Mouse (Mus musculus) neural tube, embryonic 14.5 days (tissue): ENCODE data around the gene Syce2. TPM values are rescaled to one million over a fixed set of nuclear protein-coding genes. Genes with fewer than 3 reads are reported as not detected.
A peak's percentile ranks its signal among the peaks of the same experiment; 100 is the strongest.
"Not testable (repeated sequence)": the region's sequence is repeated elsewhere in the genome, so short reads cannot be mapped to it uniquely, and the experiment has no call there.

Experiments used
- ATAC-seq: fragments of 200-750 bp; cut with Nextera tagmentation; 2 replicates; pipeline ENCODE4 v1.8.0; 2017; ENCODE audit warnings: low read depth, mild to moderate bottlenecking, moderate TSS enrichment, moderate library complexity
- H3K27ac ChIP-seq: fragments of 300-500 bp; sonication (generic); 2 replicates; pipeline ENCODE4 v1.5.1; 2014; ENCODE audit warnings: low read depth, mild to moderate bottlenecking, control low read depth, low read length, moderate library complexity, mixed read lengths
- H3K27me3 ChIP-seq: fragments of 300-500 bp; sonication (generic); 2 replicates; pipeline ENCODE4 v1.6.1; 2014; ENCODE audit warnings: low read length; ENCODE audit not compliant: control insufficient read depth, insufficient read depth
- H3K36me3 ChIP-seq: fragments of 300-500 bp; sonication (generic); 2 replicates; pipeline ENCODE4 v1.6.1; 2014; ENCODE audit warnings: low read length, mixed read lengths; ENCODE audit not compliant: control insufficient read depth, insufficient read depth
- H3K4me1 ChIP-seq: fragments of 300-500 bp; sonication (generic); 2 replicates; pipeline ENCODE4 v1.6.1; 2014; ENCODE audit warnings: low read length; ENCODE audit not compliant: control insufficient read depth, insufficient read depth
- H3K4me2 ChIP-seq: fragments of 300-500 bp; sonication (generic); 2 replicates; pipeline ENCODE4 v1.6.1; 2014; ENCODE audit warnings: mild to moderate bottlenecking, low read depth, low read length, control low read depth
- H3K4me3 ChIP-seq: fragments of 300-500 bp; sonication (generic); 2 replicates; pipeline ENCODE4 v1.5.1; 2014; ENCODE audit warnings: low read depth, low read length, control low read depth, mixed read lengths
- H3K9ac ChIP-seq: fragments of 300-500 bp; sonication (generic); replicated peaks from 2 replicates; pipeline ENCODE4 v1.6.1; 2014; ENCODE audit warnings: low read depth, mild to moderate bottlenecking, control low read depth, low read length, mixed read lengths
- H3K9me3 ChIP-seq: fragments of 300-500 bp; sonication (generic); 2 replicates; pipeline ENCODE4 v1.6.1; 2016; ENCODE audit warnings: low read length; ENCODE audit not compliant: control insufficient read depth
- WGBS: fragments of 180-500 bp; shearing (Covaris S2); extraction: QIAGEN DNeasy Blood & Tissue Kit; methylation state at CpG from one replicate; pipeline ENCODE4 v1.1.7; 2014; 5-methylcytosine and 5-hydroxymethylcytosine counted together
- polyA plus RNA-seq: library from polyadenylated mRNA; unstranded; fragments of >200 nt; fragmentation: Nextera tagmentation; extraction: Ambion mirVana; gene quantifications from 2 replicates; pipeline ENCODE4 v1.2.1, GENCODE M21; 2014

Syce2 gene
- polyA plus RNA-seq, 1 experiment from 2014 or later, result 24.5 TPM

DNA sequence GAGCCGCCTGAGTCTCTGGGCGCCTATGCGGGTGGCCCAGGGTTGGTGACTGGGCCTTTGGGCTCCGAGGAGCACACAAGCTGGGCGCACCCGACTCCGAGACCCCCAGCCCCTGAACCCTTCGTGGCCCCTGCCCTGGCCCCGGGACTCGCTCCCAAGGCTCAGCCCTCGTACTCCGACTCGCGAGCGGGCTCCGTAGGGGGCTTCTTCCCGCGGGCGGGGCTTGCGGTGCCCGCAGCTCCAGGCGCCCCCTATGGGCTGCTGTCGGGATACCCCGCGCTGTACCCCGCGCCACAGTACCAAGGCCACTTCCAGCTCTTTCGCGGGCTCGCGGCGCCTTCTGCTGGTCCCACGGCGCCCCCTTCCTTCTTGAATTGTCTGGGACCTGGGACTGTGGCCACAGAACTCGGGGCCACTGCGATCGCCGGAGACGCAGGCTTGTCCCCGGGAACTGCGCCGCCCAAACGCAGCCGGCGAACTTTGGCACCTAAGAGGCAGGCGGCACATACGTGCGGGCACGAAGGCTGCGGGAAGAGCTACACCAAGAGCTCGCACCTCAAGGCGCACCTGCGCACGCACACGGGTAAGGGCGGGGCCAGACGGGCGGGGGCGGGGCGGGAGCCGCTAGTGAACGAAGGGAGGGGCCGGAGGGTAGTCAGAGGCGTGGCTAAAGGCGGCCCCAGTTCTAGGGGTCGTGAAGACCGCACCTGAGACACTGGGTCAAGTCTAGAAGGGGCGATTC lies 31.2 kb downstream of the Syce2 start:
- H3K27ac ChIP-seq, result no peak overlapping the region
- H3K9me3 ChIP-seq, result no peaks in the 10 kb centered on the region
- WGBS, result under 1% methylated on average over 66 of the region's 68 CpGs
- peak overlapping the region; percentile 51 for H3K9ac ChIP-seq
- peak overlapping the region; percentile 86 for H3K4me2 ChIP-seq
- H3K4me3 ChIP-seq, result peak overlapping the region; percentile 38
- ATAC-seq, result peak; percentile 77
- peaks cover 6% of the 10 kb centered on the region; the same call in 1 of the 2 replicates for H3K4me1 ChIP-seq
- no peaks in the 10 kb centered on the region for H3K36me3 ChIP-seq
- no peaks in the 10 kb centered on the region for H3K27me3 ChIP-seq

DNA sequence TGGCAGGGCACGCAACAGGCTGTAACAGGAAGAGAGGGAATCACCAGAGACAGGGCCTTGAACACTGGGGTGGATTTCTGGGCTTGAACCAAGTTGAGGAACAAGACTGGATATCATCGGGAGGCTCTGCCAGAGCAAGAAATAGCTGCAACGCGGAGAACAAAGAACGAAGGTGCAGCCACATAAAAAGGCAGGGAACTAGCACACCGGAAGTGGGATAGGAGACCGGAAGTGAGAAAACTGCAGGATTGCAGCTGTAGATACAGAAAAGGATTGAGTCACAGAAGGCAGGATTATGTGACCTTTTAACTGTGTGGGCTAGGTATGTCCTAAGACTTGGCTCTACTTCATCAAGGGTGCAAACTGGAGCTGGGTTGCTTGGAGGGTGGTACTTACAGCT lies 32.4 kb downstream of the Syce2 start:
- Histone ChIP-seq H3K4me1 (peaks cover 6% of the 10 kb centered on the region; the same call in 1 of the 2 replicates), H3K27ac (no peak overlapping the region), H3K4me3 (no peak overlapping the region), H3K9me3 (no peaks in the 10 kb centered on the region), H3K4me2 (no peak overlapping the region), H3K9ac (no peak overlapping the region), H3K27me3 (no peaks in the 10 kb centered on the region), H3K36me3 (no peaks in the 10 kb centered on the region)
- WGBS, result 90% methylated on average over 7 of the region's 7 CpGs
- ATAC-seq, result no peak

DNA sequence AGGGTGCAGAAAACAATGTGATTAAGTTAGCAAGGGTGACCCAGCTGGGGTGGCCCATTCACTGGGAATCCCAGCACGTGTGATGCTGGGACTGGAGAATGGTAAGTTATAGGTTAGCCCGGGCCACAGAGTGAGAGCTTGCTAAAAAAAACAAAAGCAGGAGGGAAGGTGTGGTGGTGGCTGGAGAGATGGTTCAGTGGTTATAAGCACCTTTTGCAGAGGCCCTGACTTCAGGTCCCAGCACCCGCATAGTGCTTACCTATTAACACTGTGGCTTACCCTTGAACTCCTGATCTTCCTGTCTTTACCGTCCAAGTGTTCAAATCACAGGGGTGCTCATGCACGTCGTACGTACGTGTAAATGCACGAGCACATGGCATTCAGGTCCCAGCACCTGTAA lies 35.1 kb downstream of the Syce2 start:
- Histone ChIP-seq H3K4me2 (no peak overlapping the region), H3K9ac (no peak overlapping the region), H3K4me1 (peaks cover 6% of the 10 kb centered on the region; the same call in 1 of the 2 replicates), H3K36me3 (peaks cover 18% of the 10 kb centered on the region), H3K27ac (no peak overlapping the region), H3K27me3 (0 out of 2 replicates have a peak, but pooled peaks cover 4% of the 10 kb centered on the region), H3K4me3 (no peak overlapping the region), H3K9me3 (no peaks in the 10 kb centered on the region)
- ATAC-seq, result no peak
- WGBS, result 91% methylated on average over 9 of the region's 9 CpGs

DNA sequence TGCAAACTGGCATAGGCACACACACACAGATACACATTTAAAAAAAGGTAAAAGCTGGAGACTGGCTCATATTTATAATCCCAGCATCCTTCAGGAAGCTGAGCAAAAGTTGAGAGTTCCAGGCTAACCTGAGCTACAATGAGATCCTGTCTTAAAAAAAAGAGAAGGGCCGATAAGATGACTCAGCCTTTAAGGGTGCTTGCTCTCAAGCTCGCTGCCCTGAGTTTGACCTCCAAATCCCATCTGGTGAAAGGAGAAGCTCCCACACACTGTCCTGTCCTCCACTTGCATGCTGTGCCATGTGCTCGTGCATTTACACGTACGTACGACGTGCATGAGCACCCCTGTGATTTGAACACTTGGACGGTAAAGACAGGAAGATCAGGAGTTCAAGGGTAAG lies 35.6 kb downstream of the Syce2 start:
- H3K27me3 ChIP-seq, result peaks cover 6% of the 10 kb centered on the region
- WGBS, result 81% methylated on average over 8 of the region's 8 CpGs

DNA sequence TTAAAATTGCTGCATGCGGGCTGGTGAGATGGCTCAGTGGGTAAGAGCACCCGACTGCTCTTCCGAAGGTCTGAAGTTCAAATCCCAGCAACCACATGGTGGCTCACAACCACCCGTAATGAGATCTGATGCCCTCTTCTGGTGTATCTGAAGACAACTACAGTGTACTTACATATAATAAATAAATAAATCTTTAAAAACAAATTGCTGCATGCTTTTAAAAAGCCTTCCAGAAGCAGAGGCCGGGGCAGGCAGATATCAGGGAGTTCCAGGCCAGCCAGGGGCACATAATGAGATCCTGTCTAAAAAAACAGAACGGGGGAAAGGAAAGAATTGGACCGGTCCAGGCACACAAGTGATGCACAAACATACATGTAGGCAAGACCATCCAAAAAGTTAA lies 36.1 kb downstream of the Syce2 start:
- H3K27ac ChIP-seq, result not testable (repeated sequence)

More for the DNA sequence above, 35.6 kb downstream of the Syce2 start:
- peaks cover 6% of the 10 kb centered on the region; the same call in 1 of the 2 replicates for H3K4me1 ChIP-seq
- no peak overlapping the region for H3K9ac ChIP-seq
- H3K36me3 ChIP-seq, result peaks cover 23% of the 10 kb centered on the region
- no peak overlapping the region for H3K27ac ChIP-seq
- no peak for ATAC-seq
- no peaks in the 10 kb centered on the region for H3K9me3 ChIP-seq
- H3K4me3 ChIP-seq, result no peak overlapping the region
- H3K4me2 ChIP-seq, result no peak overlapping the region

DNA sequence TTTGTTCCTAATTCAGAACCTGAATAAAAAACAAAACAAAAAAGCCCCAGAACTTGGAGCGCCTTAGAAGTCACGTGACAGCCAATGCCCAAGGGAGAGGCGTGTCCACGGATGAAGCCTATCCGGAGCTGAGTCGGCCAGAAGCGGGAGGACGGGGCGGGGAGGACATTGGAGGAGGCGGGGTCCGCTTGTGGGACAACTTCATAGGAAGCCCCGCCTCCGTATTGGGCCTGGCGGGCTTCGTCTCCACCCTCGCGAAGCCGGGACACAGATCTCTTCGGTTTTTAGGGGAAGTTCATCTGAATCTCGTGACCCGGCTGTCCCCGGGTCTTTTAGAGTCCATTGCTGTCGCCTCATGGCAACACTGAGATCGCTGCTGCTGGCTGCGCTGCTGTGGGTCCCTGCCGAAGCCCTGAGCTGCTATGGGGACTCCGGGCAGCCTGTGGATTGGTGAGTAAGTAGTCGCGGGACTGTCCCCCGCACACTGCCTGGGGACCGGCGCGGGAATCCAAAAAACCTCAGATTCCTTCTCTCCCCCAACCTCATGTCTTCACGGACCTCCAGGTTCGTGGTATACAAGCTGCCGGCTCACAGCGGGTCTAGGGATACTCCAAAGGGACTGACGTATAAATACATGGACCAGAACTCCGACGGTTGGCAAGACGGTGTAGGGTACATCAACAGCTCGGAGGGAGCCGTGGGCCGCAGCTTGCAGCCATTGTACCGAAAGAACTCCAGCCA lies 36.7 kb downstream of the Syce2 start, which contains the start of gene Dnase2a:
Gene Dnase2a (plus strand): TSS at position 140 of the 741 bp plus-strand sequence.
- H3K27me3 ChIP-seq, result peaks cover 10% of the 10 kb centered on the region
- ATAC-seq, result peak; percentile 68
- H3K9ac ChIP-seq, result peak within 1 kb of the TSS; percentile 47; the same call in 1 of the 2 replicates
- H3K27ac ChIP-seq, result no peak within 1 kb of the TSS
- H3K4me3 ChIP-seq, result peak within 1 kb of the TSS; percentile 33
- peaks cover 31% of the 10 kb centered on the region for H3K36me3 ChIP-seq
- H3K9me3 ChIP-seq, result no peaks in the 10 kb centered on the region
- 1% methylated on average over 45 of the region's 45 CpGs for WGBS
- H3K4me1 ChIP-seq, result 0 out of 2 replicates have a peak, but pooled peaks cover under 1% of the 10 kb centered on the region
- peak within 1 kb of the TSS; percentile 59 for H3K4me2 ChIP-seq

More for the DNA sequence above, 36.1 kb downstream of the Syce2 start:
- not testable (repeated sequence) for H3K9ac ChIP-seq, ATAC-seq, H3K4me1 ChIP-seq, H3K9me3 ChIP-seq
- peak overlapping the region; percentile 33 for H3K4me3 ChIP-seq
- H3K36me3 ChIP-seq, result peaks cover 28% of the 10 kb centered on the region
- peaks cover 10% of the 10 kb centered on the region for H3K27me3 ChIP-seq
- H3K4me2 ChIP-seq, result peak overlapping the region; percentile 59
- 39% methylated on average over 7 of the region's 7 CpGs for WGBS

DNA sequence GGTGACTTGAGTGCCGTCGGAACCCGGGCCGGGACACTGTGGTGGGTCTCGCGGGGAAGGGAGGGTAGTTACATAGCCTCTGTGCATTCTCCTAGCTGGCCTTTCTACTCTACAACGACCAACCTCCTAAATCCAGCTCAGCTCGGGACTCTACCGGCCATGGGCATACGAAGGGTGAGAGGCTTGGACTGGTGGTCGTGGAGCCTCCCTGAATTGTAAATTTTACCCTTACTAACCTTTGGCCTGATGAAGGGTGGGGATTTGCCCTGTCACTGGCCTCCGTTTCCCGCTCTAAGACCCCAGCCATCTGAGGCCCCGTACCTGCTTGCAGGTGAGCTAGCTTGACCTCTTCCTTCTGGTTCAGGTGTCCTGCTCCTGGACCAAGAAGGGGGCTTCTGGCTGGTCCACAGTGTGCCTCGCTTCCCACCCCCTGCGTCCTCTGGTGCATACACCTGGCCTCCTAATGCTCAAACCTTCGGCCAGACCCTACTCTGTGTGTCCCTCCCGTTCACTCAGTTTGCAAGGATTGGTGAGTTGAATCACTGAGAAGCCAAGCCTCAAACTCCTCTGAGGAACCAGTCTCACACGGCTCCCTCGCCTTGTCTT lies 37.4 kb downstream of the Syce2 start:
- no peak overlapping the region for H3K9ac ChIP-seq
- H3K27me3 ChIP-seq, result peaks cover 15% of the 10 kb centered on the region
- ATAC-seq, result peak; percentile 19
- no peak overlapping the region for H3K27ac ChIP-seq
- WGBS, result 50% methylated on average over 20 of the region's 20 CpGs
- peak overlapping the region; percentile 59 for H3K4me2 ChIP-seq
- H3K9me3 ChIP-seq, result no peaks in the 10 kb centered on the region
- H3K4me3 ChIP-seq, result peak overlapping the region; percentile 33
- H3K4me1 ChIP-seq, result no peaks in the 10 kb centered on the region
- H3K36me3 ChIP-seq, result peaks cover 34% of the 10 kb centered on the region

DNA sequence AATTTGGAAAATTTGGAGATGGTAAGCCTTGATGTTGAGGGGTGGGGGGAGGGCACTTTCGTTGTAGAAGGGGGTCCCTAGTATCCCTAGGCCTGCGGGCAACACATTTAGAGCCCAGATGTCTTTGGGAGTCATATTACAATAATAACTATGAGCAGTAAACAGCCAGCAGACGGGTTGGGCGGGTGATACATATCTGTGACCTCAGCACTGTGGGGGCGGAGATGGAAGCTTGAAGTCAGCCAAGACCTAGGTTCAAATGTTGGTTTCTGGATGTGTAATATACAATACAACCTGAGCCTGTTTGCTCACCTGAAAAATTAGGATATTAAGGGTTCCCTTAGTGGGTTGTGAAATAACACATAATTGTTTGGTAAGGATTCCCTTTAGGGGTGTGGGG lies 38.0 kb downstream of the Syce2 start:
- H3K36me3 ChIP-seq, result peaks cover 35% of the 10 kb centered on the region
- H3K9me3 ChIP-seq, result no peaks in the 10 kb centered on the region
- no peak overlapping the region for H3K4me3 ChIP-seq
- H3K4me2 ChIP-seq, result no peak overlapping the region
- WGBS, result 86% methylated on average over 5 of the region's 5 CpGs
- ATAC-seq, result no peak
- no peak overlapping the region for H3K27ac ChIP-seq
- H3K27me3 ChIP-seq, result peaks cover 17% of the 10 kb centered on the region
- H3K9ac ChIP-seq, result no peak overlapping the region
- H3K4me1 ChIP-seq, result no peaks in the 10 kb centered on the region
